Mouse (Mus musculus): ENCODE data around the gene Rasd1. TPM values are rescaled to one million over a fixed set of nuclear protein-coding genes. Genes with fewer than 3 reads are reported as not detected.

Rasd1 gene
- total and polyA plus RNA-seq, 3 experiments = 5.7 to 6.8 (median 6.6) TPM

GRCm38 (mm10) chr11:59973389-59973788 lies 8.6 kb upstream of the Rasd1 start:
- Histone ChIP-seq H3K27ac (no peak overlapping the region), H3K9ac (ENCODE audit: low read depth, low read length) (no peak overlapping the region), H3K4me3 (no peak overlapping the region), H3K27me3 (ENCODE audit: control insufficient read depth, insufficient read depth, low read length) (no peaks in the 10 kb centered on the region), H3K4me1 (ENCODE audit: control insufficient read depth, insufficient read depth, low read length) (no peaks in the 10 kb centered on the region), H3K36me3 (ENCODE audit: control insufficient read depth, insufficient read depth, low read length) (no peaks in the 10 kb centered on the region), H3K79me2 (replicated peaks; ENCODE audit: control insufficient read depth, insufficient read depth, low read length) (no peaks in the 10 kb centered on the region)
- TF ChIP-seq POLR2A (IDR thresholded peaks at IDR 0.05; ENCODE audit: insufficient read depth, low read depth, low read length) = no peak
- TF ChIP-seq EP300 (IDR thresholded peaks at IDR 0.05; ENCODE audit: insufficient read depth, low read depth, low read length) = no peak
- TF ChIP-seq CTCF (IDR thresholded peaks at IDR 0.05) = no peak
- no peak for DNase-seq
- intact Hi-C loops (cut with DNase I) = no loop called here
- WGBS = 94% methylated on average over 5 of the region's 5 CpGs

- 54% methylated on average over 2 of the region's 2 CpGs for WGBS
- Histone ChIP-seq H3K27me3 (ENCODE audit: control insufficient read depth, insufficient read depth, low read length) (no peaks in the 10 kb centered on the region), H3K36me3 (ENCODE audit: control insufficient read depth, insufficient read depth, low read length) (no peaks in the 10 kb centered on the region), H3K4me3 (no peak overlapping the region), H3K4me1 (ENCODE audit: control insufficient read depth, insufficient read depth, low read length) (no peaks in the 10 kb centered on the region), H3K9ac (ENCODE audit: low read depth, low read length) (no peak overlapping the region), H3K27ac (no peak overlapping the region), H3K79me2 (replicated peaks; ENCODE audit: control insufficient read depth, insufficient read depth, low read length) (no peaks in the 10 kb centered on the region)
- no peak for DNase-seq
- intact Hi-C loops (cut with DNase I) = no loop called here
- TF ChIP-seq POLR2A (IDR thresholded peaks at IDR 0.05; ENCODE audit: insufficient read depth, low read depth, low read length) = no peak
Observed at GRCm38 (mm10) chr11:59971691-59972090, 6.9 kb upstream of the Rasd1 start.

GRCm38 (mm10) chr11:59970780-59971179 lies 6.0 kb upstream of the Rasd1 start:
- TF ChIP-seq CTCF (IDR thresholded peaks at IDR 0.05) (no peak), POLR2A (IDR thresholded peaks at IDR 0.05; ENCODE audit: insufficient read depth, low read depth, low read length) (no peak), EP300 (IDR thresholded peaks at IDR 0.05; ENCODE audit: insufficient read depth, low read depth, low read length) (no peak)
- Histone ChIP-seq H3K79me2 (replicated peaks; ENCODE audit: control insufficient read depth, insufficient read depth, low read length) (no peaks in the 10 kb centered on the region), H3K27me3 (ENCODE audit: control insufficient read depth, insufficient read depth, low read length) (no peaks in the 10 kb centered on the region), H3K36me3 (ENCODE audit: control insufficient read depth, insufficient read depth, low read length) (no peaks in the 10 kb centered on the region), H3K9ac (ENCODE audit: low read depth, low read length) (no peak overlapping the region), H3K4me1 (ENCODE audit: control insufficient read depth, insufficient read depth, low read length) (no peaks in the 10 kb centered on the region), H3K4me3 (no peak overlapping the region), H3K27ac (no peak overlapping the region)
- no peak for DNase-seq
- intact Hi-C loops (cut with DNase I) = no loop called here
- WGBS = 88% methylated on average over 5 of the region's 5 CpGs

- TF ChIP-seq POLR2A (IDR thresholded peaks at IDR 0.05; ENCODE audit: insufficient read depth, low read depth, low read length) (no peak), CTCF (IDR thresholded peaks at IDR 0.05) (no peak), EP300 (IDR thresholded peaks at IDR 0.05; ENCODE audit: insufficient read depth, low read depth, low read length) (no peak)
- no peaks in the 10 kb centered on the region for H3K79me2 ChIP-seq (replicated peaks; ENCODE audit: control insufficient read depth, insufficient read depth, low read length)
- H3K27ac ChIP-seq = no peak overlapping the region
- H3K9ac ChIP-seq (ENCODE audit: low read depth, low read length) = no peak overlapping the region
- H3K4me1 ChIP-seq (ENCODE audit: control insufficient read depth, insufficient read depth, low read length) = peaks cover 2% of the 10 kb centered on the region; the same call in 1 of the 2 replicates
- H3K27me3 ChIP-seq (ENCODE audit: control insufficient read depth, insufficient read depth, low read length) = no peaks in the 10 kb centered on the region
- no peak overlapping the region for H3K4me3 ChIP-seq
- 97% methylated on average over 1 of the region's 1 CpGs for WGBS
- intact Hi-C loops (cut with DNase I) = no loop called here
- no peak for DNase-seq
- no peaks in the 10 kb centered on the region for H3K36me3 ChIP-seq (ENCODE audit: control insufficient read depth, insufficient read depth, low read length)
Observed at GRCm38 (mm10) chr11:59967765-59968164, 3.0 kb upstream of the Rasd1 start.

- Histone ChIP-seq H3K9ac (ENCODE audit: low read depth, low read length) (no peak overlapping the region), H3K36me3 (ENCODE audit: control insufficient read depth, insufficient read depth, low read length) (no peaks in the 10 kb centered on the region; the same call in 1 of the 2 replicates), H3K4me1 (ENCODE audit: control insufficient read depth, insufficient read depth, low read length) (peaks cover 3% of the 10 kb centered on the region), H3K79me2 (replicated peaks; ENCODE audit: control insufficient read depth, insufficient read depth, low read length) (no peaks in the 10 kb centered on the region), H3K4me3 (no peak overlapping the region), H3K27me3 (ENCODE audit: control insufficient read depth, insufficient read depth, low read length) (no peaks in the 10 kb centered on the region), H3K27ac (no peak overlapping the region)
- intact Hi-C loops (cut with DNase I) = no loop called here
- WGBS = 52% methylated on average over 4 of the region's 4 CpGs
- no peak for TF ChIP-seq CTCF (IDR thresholded peaks at IDR 0.05)
- TF ChIP-seq EP300 (IDR thresholded peaks at IDR 0.05; ENCODE audit: insufficient read depth, low read depth, low read length) = no peak
- TF ChIP-seq POLR2A (IDR thresholded peaks at IDR 0.05; ENCODE audit: insufficient read depth, low read depth, low read length) = no peak
- no peak for DNase-seq
Observed at GRCm38 (mm10) chr11:59966102-59966483, 1.3 kb upstream of the Rasd1 start.

GRCm38 (mm10) chr11:59965227-59966101 lies 720 bp upstream of the Rasd1 start:
- WGBS = 29% methylated on average over 25 of the region's 25 CpGs
- H3K4me1 ChIP-seq (ENCODE audit: control insufficient read depth, insufficient read depth, low read length) = peaks cover 4% of the 10 kb centered on the region

More at GRCm38 (mm10) chr11:59965227-59966101, 720 bp upstream of the Rasd1 start:
- no peak for TF ChIP-seq POLR2A (IDR thresholded peaks at IDR 0.05; ENCODE audit: insufficient read depth, low read depth, low read length)
- peak; percentile 27; the same call in 1 of the 2 replicates for TF ChIP-seq EP300 (IDR thresholded peaks at IDR 0.05; ENCODE audit: insufficient read depth, low read depth, low read length)
- TF ChIP-seq CTCF (IDR thresholded peaks at IDR 0.05) = peak; percentile 96
- peak overlapping the region; percentile 95 for H3K27ac ChIP-seq
- H3K79me2 ChIP-seq (replicated peaks; ENCODE audit: control insufficient read depth, insufficient read depth, low read length) = no peaks in the 10 kb centered on the region
- H3K9ac ChIP-seq (ENCODE audit: low read depth, low read length) = peak overlapping the region; percentile 66
- H3K4me3 ChIP-seq = peak overlapping the region; percentile 55
- H3K36me3 ChIP-seq (ENCODE audit: control insufficient read depth, insufficient read depth, low read length) = no peaks in the 10 kb centered on the region; the same call in 1 of the 2 replicates
- DNase-seq = peak; percentile 83 to 88
- H3K27me3 ChIP-seq (ENCODE audit: control insufficient read depth, insufficient read depth, low read length) = no peaks in the 10 kb centered on the region
- intact Hi-C loops (cut with DNase I) = loop anchor here (1.0 to 2.0 kb wide), 5 partner anchors 62 to 111 kb away; no protein-coding TSS in a partner anchor

All from heart, adult 2 months (tissue).